ENCODE assay signal across 8 mouse cellular contexts in genomic region chr1:153550814-153551213, GRCm38 (mm10). TPM values are rescaled to one million over a fixed set of nuclear protein-coding genes. Genes with fewer than 3 reads are reported as not detected.
DNase-seq lines count a peak whose midpoint lies in the region; ATAC-seq lines count a peak whose summit lies in the region.

No protein-coding gene starts in this region.

- no peaks in the 10 kb centered on the region for H3K9me3 ChIP-seq in intestine, embryonic 14.5 days (ENCODE audit: control insufficient read depth, low read length)
- no peaks in the 10 kb centered on the region for H3K9me3 ChIP-seq in intestine, embryonic 16.5 days (ENCODE audit: control insufficient read depth, low read length)

- no peaks in the 10 kb centered on the region for H3K36me3 ChIP-seq in intestine, embryonic 14.5 days (ENCODE audit: control insufficient read depth, insufficient read depth, low read length)
- no peaks in the 10 kb centered on the region for H3K36me3 ChIP-seq in intestine, embryonic 16.5 days (ENCODE audit: control insufficient read depth, insufficient read depth, low read length)

- peak; percentile 79 for DNase-seq in intestine, embryonic 14.5 days (ENCODE audit: low spot score)
- peak; percentile 46 for DNase-seq in Muller cell, postnatal 12 days (ENCODE audit: inconsistent ontology term)
- DNase-seq in cerebellum, postnatal 10 days: peak; percentile 81 to 83
- DNase-seq in heart, postnatal 36 days: peak; percentile 46 to 69
- DNase-seq in layer of hippocampus, postnatal 14 days (ENCODE audit: low spot score in 2 of 2): peak; percentile 33 to 61
- DNase-seq in thymus, postnatal 0 days (ENCODE audit: low spot score): peak; percentile 67

- no peaks in the 10 kb centered on the region for H3K4me1 ChIP-seq in intestine, embryonic 14.5 days (replicated peaks; ENCODE audit: control insufficient read depth, insufficient read depth, low read length)
- H3K4me1 ChIP-seq in intestine, embryonic 16.5 days (ENCODE audit: control insufficient read depth, insufficient read depth, low read length): peaks cover 3% of the 10 kb centered on the region; the same call in 1 of the 2 replicates

- 0 out of 2 replicates have a peak, but pooled peaks cover 4% of the 10 kb centered on the region for H3K27me3 ChIP-seq in intestine, embryonic 14.5 days (replicated peaks; ENCODE audit: control insufficient read depth, insufficient read depth, low read length)
- H3K27me3 ChIP-seq in intestine, embryonic 16.5 days (replicated peaks; ENCODE audit: control insufficient read depth, insufficient read depth, low read length): no peaks in the 10 kb centered on the region; the same call in 1 of the 2 replicates

- H3K9ac ChIP-seq in intestine, embryonic 14.5 days (ENCODE audit: low read length): no peak overlapping the region
- no peak overlapping the region for H3K9ac ChIP-seq in intestine, embryonic 16.5 days (ENCODE audit: low read depth, low read length)

- no peak overlapping the region for H3K4me3 ChIP-seq in intestine, embryonic 14.5 days (ENCODE audit: low read depth, low read length)
- no peak overlapping the region for H3K4me3 ChIP-seq in intestine, embryonic 16.5 days (ENCODE audit: low read length)

- H3K27ac ChIP-seq in intestine, embryonic 14.5 days (ENCODE audit: low read depth): no peak overlapping the region
- no peak overlapping the region for H3K27ac ChIP-seq in intestine, embryonic 16.5 days (ENCODE audit: low read length)

- WGBS in intestine, embryonic 14.5 days: 39% methylated on average over 3 of the region's 3 CpGs
- WGBS in intestine, embryonic 16.5 days: 31% methylated on average over 3 of the region's 3 CpGs

- no peak for ATAC-seq in intestine, embryonic 14.5 days (replicated peaks; ENCODE audit: low FRiP score, low TSS enrichment, low read depth)
- no peak for ATAC-seq in intestine, embryonic 16.5 days
- peak; percentile 73 for ATAC-seq in megakaryocyte-erythroid progenitor cell, adult 5-6 weeks (replicated peaks; ENCODE audit: low FRiP score, low TSS enrichment, poor library complexity, severe bottlenecking)

- intact Hi-C loops in heart, postnatal 36 days (cut with DNase I): loop anchor here (10.0 kb wide), 1 partner anchor 634 kb away; no protein-coding TSS in a partner anchor

- no peak overlapping the region for H3K4me2 ChIP-seq in intestine, embryonic 14.5 days (ENCODE audit: low read length)
- H3K4me2 ChIP-seq in intestine, embryonic 16.5 days (ENCODE audit: low read depth, low read length): no peak overlapping the region

RNA-seq across cellular contexts. Expression of gene Npl, which starts 1.0 kb away (rescaled TPM):
- 8.3 and 9.0 TPM in 2 replicates for polyA plus RNA-seq in intestine, embryonic 14.5 days (2014; fragmentation: Nextera tagmentation; extraction: Ambion mirVana)
- polyA plus RNA-seq in intestine, embryonic 16.5 days (2015; fragmentation: Nextera tagmentation; extraction: Ambion mirVana): 174 and 289 TPM in 2 replicates
- 1 to 10 TPM; 1.6 to 1.7 TPM for total RNA-seq in heart, postnatal 36 days (2021)
- 1 to 10 TPM; 6.0 to 6.4 TPM for total RNA-seq in layer of hippocampus, postnatal 14 days (2021)
- 2.1 and 4.5 TPM in 2 replicates for total RNA-seq in megakaryocyte-erythroid progenitor cell, adult 5-6 weeks (2014; fragmentation: Nextera tagmentation)
- total RNA-seq in megakaryocyte-erythroid progenitor cell, adult 5-6 weeks (2017): 3.4 and 7.2 TPM in 2 replicates
- 22.0 and 23.9 TPM in 2 replicates for polyA plus RNA-seq in thymus, postnatal 0 days (2015; fragmentation: Nextera tagmentation; extraction: Ambion mirVana)
